19 mouse cellular contexts compared by ENCODE assay signal in the genomic region with DNA sequence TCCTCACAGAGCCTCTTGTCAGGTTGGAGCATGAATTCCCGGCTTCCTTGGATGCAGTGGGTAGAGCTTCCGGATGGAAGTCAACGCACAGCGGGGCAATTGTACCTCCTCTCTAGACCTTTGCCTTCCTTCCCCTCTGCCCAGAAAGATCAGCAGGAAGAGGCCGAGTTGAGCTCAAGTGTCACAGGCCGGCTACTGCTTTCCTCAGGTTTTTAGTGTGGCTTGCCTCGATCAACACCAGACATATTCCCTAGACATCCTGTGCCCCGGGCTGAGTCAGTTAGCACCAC. TPM values are rescaled to one million over a fixed set of nuclear protein-coding genes. Genes with fewer than 3 reads are reported as not detected.
DNase-seq lines count a peak whose midpoint lies in the region; ATAC-seq and TF ChIP-seq lines count a peak whose summit lies in the region.
"Had no signal": no experiment of that assay in that cellular context is flagged by ENCODE, and none has a peak within 500 bp of the region (broad histone marks: within the 10 kb centered on the region; RNA-seq: fewer than 3 reads in every experiment).

No protein-coding gene starts in this region.

- peaks cover 18% of the 10 kb centered on the region for H3K4me1 ChIP-seq in kidney, embryonic 16.5 days (ENCODE audit: insufficient read depth, low read length)
- H3K4me1 ChIP-seq in small intestine, adult 2 months (ENCODE audit: control insufficient read depth, insufficient read depth, insufficient read length, low read length), result peaks cover 28% of the 10 kb centered on the region

- TF ChIP-seq CTCF in small intestine, adult 2 months (IDR thresholded peaks at IDR 0.05; ENCODE audit: extremely low read depth, insufficient read length, insufficient replicate concordance, low read depth, low read length), result no peak

- 24% methylated on average over 8 of the region's 8 CpGs for WGBS in kidney, embryonic 16.5 days
- 6% methylated on average over 8 of the region's 8 CpGs for WGBS in small intestine, adult 2 months

- no peaks in the 10 kb centered on the region for H3K36me3 ChIP-seq in kidney, embryonic 16.5 days (ENCODE audit: insufficient read depth, low read length)
- H3K36me3 ChIP-seq in small intestine, adult 2 months (ENCODE audit: control insufficient read depth, insufficient read depth, low read length), result no peaks in the 10 kb centered on the region
- H3K36me3 ChIP-seq: limb, embryonic 10.5 days; lung, embryonic 15.5 days; midbrain, embryonic 15.5 days had no signal

- H3K9me3 ChIP-seq in kidney, embryonic 16.5 days (ENCODE audit: low read length), result no peaks in the 10 kb centered on the region
- H3K9me3 ChIP-seq: limb, embryonic 10.5 days; lung, embryonic 15.5 days; midbrain, embryonic 15.5 days had no signal

- DNase-seq in kidney, adult 9 months, result peak; percentile 78
- DNase-seq in kidney, adult 18-20 months, result no peak
- DNase-seq in adipocyte (ENCODE audit: low spot score), result peak; percentile 26
- DNase-seq in lung, postnatal 10 days, result no peak
- DNase-seq in layer of hippocampus, adult 11-12 months (ENCODE audit: low spot score), result no peak
- DNase-seq: B cell, adult 2 months; cerebellum, postnatal 10 days; heart, postnatal 36 days had no signal

- H3K27me3 ChIP-seq in kidney, embryonic 16.5 days (ENCODE audit: insufficient read depth, low read length), result no peaks in the 10 kb centered on the region
- no peaks in the 10 kb centered on the region for H3K27me3 ChIP-seq in small intestine, adult 2 months (ENCODE audit: control insufficient read depth, insufficient read depth, low read length)
- H3K27me3 ChIP-seq: midbrain, embryonic 15.5 days had no signal

- peak overlapping the region; percentile 61 for H3K27ac ChIP-seq in kidney, embryonic 16.5 days (ENCODE audit: low read length)
- H3K27ac ChIP-seq in small intestine, adult 2 months (ENCODE audit: insufficient read depth, low read depth, low read length), result peak overlapping the region; percentile 95
- H3K27ac ChIP-seq: layer of hippocampus, adult 2 months; limb, embryonic 10.5 days; lung, embryonic 15.5 days; midbrain, embryonic 15.5 days had no signal

- no peak for TF ChIP-seq POLR2A in small intestine, adult 2 months (IDR thresholded peaks at IDR 0.05; ENCODE audit: low read depth, low read length)

- H3K4me2 ChIP-seq in kidney, embryonic 16.5 days (replicated peaks; ENCODE audit: low read depth, low read length), result peak overlapping the region; percentile 20; the same call in 1 of the 2 replicates
- H3K4me2 ChIP-seq: heart, embryonic 11.5 days; liver, embryonic 11.5 days; lung, embryonic 15.5 days; midbrain, embryonic 15.5 days had no signal

- no peak for ATAC-seq in kidney, embryonic 16.5 days (ENCODE audit: low FRiP score, low TSS enrichment)
- ATAC-seq: forebrain, embryonic 14.5 days; hindbrain, embryonic 16.5 days; midbrain, embryonic 15.5 days; Patski had no signal

- no peak overlapping the region for H3K9ac ChIP-seq in kidney, embryonic 16.5 days (replicated peaks; ENCODE audit: low read length)
- H3K9ac ChIP-seq: lung, embryonic 15.5 days; midbrain, embryonic 15.5 days had no signal

- no peak overlapping the region for H3K4me3 ChIP-seq in kidney, embryonic 16.5 days (ENCODE audit: low read length)
- H3K4me3 ChIP-seq in small intestine, adult 2 months (ENCODE audit: low read depth, low read length), result peak overlapping the region; percentile 0; the same call in 1 of the 2 replicates
- H3K4me3 ChIP-seq: layer of hippocampus, adult 2 months; limb, embryonic 10.5 days; lung, embryonic 15.5 days; midbrain, embryonic 15.5 days had no signal

RNA-seq across cellular contexts. Expression of gene Lmtk2, which starts 1.7 kb away (rescaled TPM):
- 5.6 and 6.5 TPM in 2 replicates for polyA plus RNA-seq in kidney, embryonic 16.5 days (2015; fragmentation: Nextera tagmentation; extraction: Ambion mirVana)
- 17.7 and 33.7 TPM in 2 replicates for polyA plus RNA-seq in small intestine, adult 2 months (2012; rRNA removed)

Comparison
In these comparisons a context has a peak if more than half of its experiments do, and no peak if none do; other contexts are left out.
1. DNase-seq: peak in kidney, adult 9 months (single experiment) and adipocyte (single experiment); none in kidney, adult 18-20 months (single experiment), lung, postnatal 10 days (single experiment) and layer of hippocampus, adult 11-12 months (single experiment).